Mouse (Mus musculus) neural tube, embryonic 11.5 days (tissue): ENCODE measurements around the gene Tbcb. TPM values are rescaled to one million over a fixed set of nuclear protein-coding genes. Genes with fewer than 3 reads are reported as not detected.

ENCODE experiments used
- ATAC-seq: fragments of 200-750 bp; cut with Nextera tagmentation; 2 replicates; pipeline ENCODE4 v1.8.0; 2017; ENCODE audit warnings: moderate number of reproducible peaks, mild to moderate bottlenecking, moderate TSS enrichment, moderate library complexity; ENCODE audit not compliant: insufficient read depth, low FRiP score, low TSS enrichment
- DNase-seq: peaks from one replicate; pipeline ENCODE4 v3.0.0-alpha.2; 2015; ENCODE audit warnings: low spot score
- H3K27ac ChIP-seq: fragments of 300-500 bp; sonication (generic); 2 replicates; pipeline ENCODE4 v1.5.1; 2014; ENCODE audit warnings: low read depth, mild to moderate bottlenecking, low read length
- H3K27me3 ChIP-seq: fragments of 300-500 bp; sonication (generic); 2 replicates; pipeline ENCODE4 v1.6.1; 2014; ENCODE audit warnings: mild to moderate bottlenecking, low read length, mixed read lengths; ENCODE audit not compliant: control insufficient read depth, insufficient read depth
- H3K36me3 ChIP-seq: fragments of 300-500 bp; sonication (generic); 2 replicates; pipeline ENCODE4 v1.6.1; 2014; ENCODE audit warnings: mild to moderate bottlenecking, low read length, moderate library complexity, mixed read lengths; ENCODE audit not compliant: control insufficient read depth, insufficient read depth
- H3K4me1 ChIP-seq: fragments of 300-500 bp; sonication (generic); 2 replicates; pipeline ENCODE4 v1.6.1; 2014; ENCODE audit warnings: low read length, mixed read lengths; ENCODE audit not compliant: control insufficient read depth, insufficient read depth
- H3K4me2 ChIP-seq: fragments of 300-500 bp; sonication (generic); 2 replicates; pipeline ENCODE4 v1.6.1; 2014; ENCODE audit warnings: low read depth, mild to moderate bottlenecking, moderate library complexity
- H3K4me3 ChIP-seq: fragments of 300-500 bp; sonication (generic); 2 replicates; pipeline ENCODE4 v1.5.1; 2014; ENCODE audit warnings: low read depth, low read length
- H3K9ac ChIP-seq: fragments of 300-500 bp; sonication (generic); 2 replicates; pipeline ENCODE4 v1.6.1; 2014; ENCODE audit warnings: mild to moderate bottlenecking, low read length
- H3K9me3 ChIP-seq: fragments of 300-500 bp; sonication (generic); 2 replicates; pipeline ENCODE4 v1.6.1; 2016; ENCODE audit warnings: low read length; ENCODE audit not compliant: control insufficient read depth
- WGBS: fragments of 180-500 bp; shearing (Covaris S2); extraction: QIAGEN DNeasy Blood & Tissue Kit; methylation state at CpG from one replicate; pipeline ENCODE4 v1.1.7; 2014; 5-methylcytosine and 5-hydroxymethylcytosine counted together
- polyA plus RNA-seq: library from polyadenylated mRNA; unstranded; fragments of >200 nt; fragmentation: Nextera tagmentation; extraction: Ambion mirVana; gene quantifications from 2 replicates; pipeline ENCODE4 v1.2.1, GENCODE M21; 2014

Tbcb gene
- polyA plus RNA-seq, 1 experiment from 2014 or later: 302 TPM

- DNase-seq: no peak
- H3K4me1 ChIP-seq: peaks cover 10% of the 10 kb centered on the region
- no peak overlapping the region for H3K4me3 ChIP-seq
- no peak overlapping the region for H3K27ac ChIP-seq
- H3K4me2 ChIP-seq: no peak overlapping the region
- H3K36me3 ChIP-seq: peaks cover 5% of the 10 kb centered on the region
- no peaks in the 10 kb centered on the region for H3K9me3 ChIP-seq
- no peak overlapping the region for H3K9ac ChIP-seq
- no peaks in the 10 kb centered on the region for H3K27me3 ChIP-seq
- ATAC-seq: no peak
- 93% methylated on average over 15 of the region's 15 CpGs for WGBS
Observed at GRCm38 (mm10) chr7:30234276-30234858, 2.3 kb upstream of the Tbcb start.

- no peak overlapping the region for H3K9ac ChIP-seq
- ATAC-seq: no peak
- peaks cover 10% of the 10 kb centered on the region for H3K4me1 ChIP-seq
- no peak for DNase-seq
- WGBS: 90% methylated on average over 20 of the region's 20 CpGs
- no peak overlapping the region; the same call in 1 of the 2 replicates for H3K4me3 ChIP-seq
- no peaks in the 10 kb centered on the region for H3K27me3 ChIP-seq
- no peak overlapping the region for H3K27ac ChIP-seq
- no peaks in the 10 kb centered on the region for H3K9me3 ChIP-seq
- peak overlapping the region; percentile 70 for H3K4me2 ChIP-seq
- H3K36me3 ChIP-seq: peaks cover 5% of the 10 kb centered on the region
Observed at GRCm38 (mm10) chr7:30233387-30233786, 1.3 kb upstream of the Tbcb start.

- Histone ChIP-seq H3K27me3 (no peaks in the 10 kb centered on the region), H3K4me1 (peaks cover 10% of the 10 kb centered on the region), H3K4me2 (peak overlapping the region; percentile 70), H3K36me3 (peaks cover 7% of the 10 kb centered on the region), H3K27ac (peak overlapping the region; percentile 81), H3K9ac (peak overlapping the region; percentile 73), H3K4me3 (peak overlapping the region; percentile 74), H3K9me3 (no peaks in the 10 kb centered on the region)
- DNase-seq (peak; percentile 65), ATAC-seq (peak; percentile 21; the same call in 1 of the 2 replicates)
- 8% methylated on average over 24 of the region's 24 CpGs for WGBS
Observed at GRCm38 (mm10) chr7:30232631-30233148, 618 bp upstream of the Tbcb start.

GRCm38 (mm10) chr7:30231328-30231668, 774 bp downstream of the Tbcb start:
- peak overlapping the region; percentile 74 for H3K4me3 ChIP-seq
- H3K9ac ChIP-seq: peak overlapping the region; percentile 51
- no peaks in the 10 kb centered on the region for H3K9me3 ChIP-seq
- peaks cover 10% of the 10 kb centered on the region for H3K4me1 ChIP-seq
- peaks cover 11% of the 10 kb centered on the region for H3K36me3 ChIP-seq
- peak overlapping the region; percentile 73 for H3K4me2 ChIP-seq
- DNase-seq (no peak), ATAC-seq (peak; percentile 46)
- H3K27me3 ChIP-seq: no peaks in the 10 kb centered on the region
- H3K27ac ChIP-seq: no peak overlapping the region; the same call in 1 of the 2 replicates
- under 1% methylated on average over 16 of the region's 16 CpGs for WGBS

- Histone ChIP-seq H3K27me3 (no peaks in the 10 kb centered on the region), H3K27ac (no peak overlapping the region), H3K9ac (no peak overlapping the region), H3K36me3 (peaks cover 11% of the 10 kb centered on the region), H3K4me1 (0 out of 2 replicates have a peak, but pooled peaks cover 2% of the 10 kb centered on the region), H3K4me2 (no peak overlapping the region), H3K4me3 (no peak overlapping the region), H3K9me3 (no peaks in the 10 kb centered on the region)
- no peak for DNase-seq
- WGBS: 92% methylated on average over 12 of the region's 12 CpGs
- no peak for ATAC-seq
Observed at GRCm38 (mm10) chr7:30224206-30224605, 7.9 kb downstream of the Tbcb start.

GRCm38 (mm10) chr7:30222205-30222604, 9.9 kb downstream of the Tbcb start:
- Histone ChIP-seq H3K4me3 (no peak overlapping the region), H3K9ac (no peak overlapping the region), H3K4me1 (0 out of 2 replicates have a peak, but pooled peaks cover 2% of the 10 kb centered on the region), H3K4me2 (no peak overlapping the region), H3K36me3 (peaks cover 8% of the 10 kb centered on the region), H3K9me3 (no peaks in the 10 kb centered on the region), H3K27ac (no peak overlapping the region), H3K27me3 (no peaks in the 10 kb centered on the region)
- DNase-seq (no peak), ATAC-seq (no peak)
- 90% methylated on average over 5 of the region's 5 CpGs for WGBS

- WGBS: 82% methylated on average over 3 of the region's 3 CpGs
- Histone ChIP-seq H3K4me2 (no peak overlapping the region), H3K4me1 (0 out of 2 replicates have a peak, but pooled peaks cover 2% of the 10 kb centered on the region), H3K27me3 (no peaks in the 10 kb centered on the region), H3K27ac (no peak overlapping the region), H3K36me3 (peaks cover 4% of the 10 kb centered on the region), H3K9ac (no peak overlapping the region), H3K9me3 (no peaks in the 10 kb centered on the region), H3K4me3 (no peak overlapping the region)
- DNase-seq: no peak
- no peak for ATAC-seq
Observed at GRCm38 (mm10) chr7:30221433-30221832, 10.6 kb downstream of the Tbcb start.

- peak overlapping the region; percentile 41 for H3K9ac ChIP-seq
- WGBS: 31% methylated on average over 11 of the region's 11 CpGs
- peak overlapping the region; percentile 72 for H3K4me2 ChIP-seq
- ATAC-seq (no peak), DNase-seq (no peak)
- H3K9me3 ChIP-seq: no peaks in the 10 kb centered on the region
- H3K36me3 ChIP-seq: peaks cover 4% of the 10 kb centered on the region
- H3K4me1 ChIP-seq: 0 out of 2 replicates have a peak, but pooled peaks cover 2% of the 10 kb centered on the region
- no peaks in the 10 kb centered on the region for H3K27me3 ChIP-seq
- peak overlapping the region; percentile 40 for H3K4me3 ChIP-seq
- no peak overlapping the region for H3K27ac ChIP-seq
Observed at GRCm38 (mm10) chr7:30220008-30220356, 12.1 kb downstream of the Tbcb start.
